Mouse (Mus musculus) heart, embryonic 13.5 days (tissue): ENCODE data around the gene Mob4. TPM values are rescaled to one million over a fixed set of nuclear protein-coding genes. Genes with fewer than 3 reads are reported as not detected.
A peak's percentile ranks its signal among the peaks of the same experiment; 100 is the strongest.
"Not testable (repeated sequence)": the region's sequence is repeated elsewhere in the genome, so short reads cannot be mapped to it uniquely, and the experiment has no call there.

Source experiments
- ATAC-seq: fragments of 200-750 bp; cut with Nextera tagmentation; 2 replicates; pipeline ENCODE4 v1.8.0; 2017; ENCODE audit warnings: moderate TSS enrichment; ENCODE audit not compliant: insufficient number of reproducible peaks, low FRiP score, low TSS enrichment; ENCODE audit errors: extremely low read depth
- H3K27ac ChIP-seq: fragments of 300-500 bp; sonication (generic); replicated peaks from 2 replicates; pipeline ENCODE4 v1.5.1; 2015; ENCODE audit warnings: moderate library complexity, mild to moderate bottlenecking, inconsistent platforms
- H3K27me3 ChIP-seq: fragments of 300-500 bp; sonication (generic); replicated peaks from 2 replicates; pipeline ENCODE4 v1.6.1; 2015; ENCODE audit warnings: mild to moderate bottlenecking, inconsistent platforms
- H3K36me3 ChIP-seq: fragments of 300-500 bp; sonication (generic); 2 replicates; pipeline ENCODE4 v1.6.1; 2015; ENCODE audit warnings: mild to moderate bottlenecking, inconsistent platforms
- H3K4me1 ChIP-seq: fragments of 300-500 bp; sonication (generic); 2 replicates; pipeline ENCODE4 v1.6.1; 2015; ENCODE audit warnings: inconsistent platforms
- H3K4me2 ChIP-seq: fragments of 300-500 bp; sonication (generic); 2 replicates; pipeline ENCODE4 v1.6.1; 2015; ENCODE audit warnings: inconsistent platforms, mild to moderate bottlenecking, moderate library complexity
- H3K4me3 ChIP-seq: fragments of 300-500 bp; sonication (generic); 2 replicates; pipeline ENCODE4 v1.5.1; 2015; ENCODE audit warnings: moderate library complexity, mild to moderate bottlenecking, inconsistent platforms
- H3K9ac ChIP-seq: fragments of 300-500 bp; sonication (generic); 2 replicates; pipeline ENCODE4 v1.6.1; 2015; ENCODE audit warnings: inconsistent platforms, mild to moderate bottlenecking, moderate library complexity
- H3K9me3 ChIP-seq: fragments of 300-500 bp; sonication (generic); 2 replicates; pipeline ENCODE4 v1.6.1; 2016; ENCODE audit warnings: inconsistent platforms
- WGBS: fragments of 180-500 bp; shearing (Covaris S2); methylation state at CpG from one replicate; pipeline ENCODE4 v1.1.7; 2015; ENCODE audit warnings: mixed read lengths; 5-methylcytosine and 5-hydroxymethylcytosine counted together
- polyA plus RNA-seq: library from polyadenylated mRNA; unstranded; fragments of >200 nt; fragmentation: Nextera tagmentation; extraction: Ambion mirVana; gene quantifications from 2 replicates; pipeline ENCODE4 v1.2.1, GENCODE M21; 2015

Mob4 gene
- polyA plus RNA-seq, 1 experiment from 2014 or later = 95.9 TPM

DNA sequence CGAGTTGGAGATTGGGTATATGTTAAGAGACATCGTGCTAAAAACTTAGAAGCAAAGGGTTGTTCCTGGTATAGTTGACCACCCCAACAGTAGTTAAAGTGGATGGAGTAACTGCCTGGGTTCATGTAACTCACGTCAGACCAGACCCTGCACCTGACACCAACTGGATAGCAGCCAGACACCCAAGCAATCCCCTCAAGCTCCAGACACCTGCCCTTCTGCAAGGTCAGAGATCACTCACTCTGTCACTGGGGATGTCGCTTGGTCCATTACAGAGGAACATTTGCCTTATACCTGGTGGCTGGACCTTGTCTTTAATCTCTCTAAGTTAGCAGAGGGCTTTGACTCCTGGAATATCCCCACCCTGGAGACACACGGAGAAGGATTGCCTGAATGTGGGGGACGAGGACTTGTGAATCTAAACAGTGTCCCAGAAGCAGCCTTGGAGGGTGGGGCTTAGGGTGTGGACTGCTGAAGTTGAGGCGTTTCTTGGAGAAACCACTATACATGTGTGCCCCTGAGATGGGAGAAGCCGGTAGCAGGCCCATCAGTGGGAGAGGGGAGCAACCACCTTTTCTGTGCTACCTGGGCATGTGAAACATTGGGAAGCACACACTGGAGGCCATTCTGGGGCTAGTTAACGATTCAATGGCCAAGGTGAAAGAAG, 24.0 kb upstream of the Mob4 start:
- H3K27ac ChIP-seq = no peak overlapping the region
- H3K36me3 ChIP-seq = no peaks in the 10 kb centered on the region
- 0 out of 2 replicates have a peak, but pooled peaks cover 6% of the 10 kb centered on the region for H3K27me3 ChIP-seq
- no peak overlapping the region for H3K4me3 ChIP-seq
- 0 out of 2 replicates have a peak, but pooled peaks cover 3% of the 10 kb centered on the region for H3K9me3 ChIP-seq
- H3K9ac ChIP-seq = no peak overlapping the region
- WGBS = 74% methylated on average over 9 of the region's 9 CpGs
- no peaks in the 10 kb centered on the region for H3K4me1 ChIP-seq
- H3K4me2 ChIP-seq = no peak overlapping the region
- ATAC-seq = no peak

GRCm38 (mm10) chr1:55107644-55108043, 23.4 kb upstream of the Mob4 start:
- Histone ChIP-seq H3K9me3 (0 out of 2 replicates have a peak, but pooled peaks cover 3% of the 10 kb centered on the region), H3K27ac (no peak overlapping the region), H3K4me1 (no peaks in the 10 kb centered on the region), H3K4me2 (no peak overlapping the region), H3K9ac (no peak overlapping the region), H3K27me3 (0 out of 2 replicates have a peak, but pooled peaks cover 4% of the 10 kb centered on the region), H3K36me3 (no peaks in the 10 kb centered on the region), H3K4me3 (no peak overlapping the region)
- no peak for ATAC-seq
- WGBS = 77% methylated on average over 1 of the region's 1 CpGs

DNA sequence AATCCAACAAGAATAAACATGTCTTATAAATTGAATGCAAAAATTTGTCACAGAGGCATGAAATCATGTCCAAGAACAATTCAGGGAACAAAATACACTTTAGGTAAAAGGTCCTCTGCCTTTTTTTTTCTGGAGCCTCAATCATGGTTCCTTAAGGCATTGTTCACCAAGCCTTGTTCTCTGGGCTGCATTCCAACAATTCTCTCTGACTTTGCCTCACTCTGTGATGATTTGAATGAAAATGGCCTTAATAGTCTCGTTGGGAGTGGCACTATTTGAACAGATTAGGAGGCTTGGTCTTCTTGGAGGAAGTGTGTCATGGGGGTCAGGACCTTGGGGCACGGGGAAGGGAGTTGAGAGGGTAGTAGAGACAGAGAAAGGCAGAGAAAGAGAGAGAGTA, 22.6 kb upstream of the Mob4 start:
- 0 out of 2 replicates have a peak, but pooled peaks cover 3% of the 10 kb centered on the region for H3K9me3 ChIP-seq
- 58% methylated on average over 2 of the region's 2 CpGs for WGBS

GRCm38 (mm10) chr1:55109066-55109766, 21.8 kb upstream of the Mob4 start:
- no peaks in the 10 kb centered on the region for H3K27me3 ChIP-seq
- H3K4me1 ChIP-seq = no peaks in the 10 kb centered on the region
- H3K4me3 ChIP-seq = no peak overlapping the region
- 0 out of 2 replicates have a peak, but pooled peaks cover 3% of the 10 kb centered on the region for H3K9me3 ChIP-seq
- ATAC-seq = no peak
- no peak overlapping the region for H3K9ac ChIP-seq
- 73% methylated on average over 4 of the region's 4 CpGs for WGBS
- no peak overlapping the region for H3K27ac ChIP-seq
- H3K36me3 ChIP-seq = no peaks in the 10 kb centered on the region
- H3K4me2 ChIP-seq = no peak overlapping the region

More for the DNA sequence above, 22.6 kb upstream of the Mob4 start:
- Histone ChIP-seq H3K36me3 (no peaks in the 10 kb centered on the region), H3K27ac (no peak overlapping the region), H3K27me3 (no peaks in the 10 kb centered on the region), H3K9ac (no peak overlapping the region), H3K4me2 (no peak overlapping the region), H3K4me3 (no peak overlapping the region), H3K4me1 (no peaks in the 10 kb centered on the region)
- ATAC-seq = no peak

DNA sequence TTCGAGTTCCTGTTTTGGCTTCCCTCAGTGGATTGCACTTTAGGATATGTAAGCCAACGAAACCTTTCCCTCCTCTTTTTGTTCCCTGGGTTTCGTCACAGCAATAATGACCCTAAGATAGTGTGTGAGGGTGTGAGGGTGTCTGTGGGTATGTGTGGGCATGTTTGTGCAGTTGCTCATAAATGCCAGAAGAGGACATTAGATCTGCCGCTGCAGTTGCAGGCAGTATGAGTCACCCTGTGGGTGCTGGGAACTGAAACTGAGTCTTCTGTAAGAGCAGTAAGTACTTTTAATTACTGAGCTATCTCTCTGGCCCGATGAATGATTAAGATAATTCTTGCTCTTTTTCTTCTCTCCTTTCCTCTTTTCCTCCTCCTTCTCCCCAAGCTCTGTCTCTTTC, 8.0 kb upstream of the Mob4 start:
- 76% methylated on average over 5 of the region's 5 CpGs for WGBS
- Histone ChIP-seq H3K4me2 (no peak overlapping the region), H3K27ac (no peak overlapping the region), H3K9me3 (peaks cover 3% of the 10 kb centered on the region), H3K4me3 (no peak overlapping the region), H3K36me3 (no peaks in the 10 kb centered on the region), H3K4me1 (no peaks in the 10 kb centered on the region), H3K9ac (no peak overlapping the region), H3K27me3 (no peaks in the 10 kb centered on the region)
- no peak for ATAC-seq

DNA sequence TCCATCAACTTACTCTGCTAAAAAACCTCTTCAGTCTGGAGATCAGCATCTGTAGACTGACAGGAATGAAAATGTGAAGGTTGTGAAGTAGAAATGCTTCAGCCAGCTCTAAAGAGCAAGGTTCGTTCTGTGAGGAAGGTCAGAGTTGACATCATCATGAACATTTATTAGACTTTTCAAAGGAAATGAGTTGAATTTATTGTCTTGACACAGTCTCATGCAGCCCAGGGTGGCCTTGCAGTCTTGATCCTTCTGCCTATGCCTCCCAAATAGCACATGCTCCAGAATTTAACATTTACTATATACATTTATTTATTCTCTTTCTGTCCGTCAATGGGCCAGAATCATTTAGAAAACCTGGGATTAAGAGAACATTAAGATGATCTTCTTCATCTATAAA, 7.5 kb upstream of the Mob4 start:
- no peak overlapping the region for H3K4me3 ChIP-seq
- 80% methylated on average over 2 of the region's 2 CpGs for WGBS
- H3K9ac ChIP-seq = no peak overlapping the region
- no peak overlapping the region for H3K4me2 ChIP-seq
- no peaks in the 10 kb centered on the region for H3K27me3 ChIP-seq
- H3K36me3 ChIP-seq = no peaks in the 10 kb centered on the region
- no peak for ATAC-seq
- H3K4me1 ChIP-seq = no peaks in the 10 kb centered on the region
- H3K27ac ChIP-seq = no peak overlapping the region
- H3K9me3 ChIP-seq = peaks cover 3% of the 10 kb centered on the region

DNA sequence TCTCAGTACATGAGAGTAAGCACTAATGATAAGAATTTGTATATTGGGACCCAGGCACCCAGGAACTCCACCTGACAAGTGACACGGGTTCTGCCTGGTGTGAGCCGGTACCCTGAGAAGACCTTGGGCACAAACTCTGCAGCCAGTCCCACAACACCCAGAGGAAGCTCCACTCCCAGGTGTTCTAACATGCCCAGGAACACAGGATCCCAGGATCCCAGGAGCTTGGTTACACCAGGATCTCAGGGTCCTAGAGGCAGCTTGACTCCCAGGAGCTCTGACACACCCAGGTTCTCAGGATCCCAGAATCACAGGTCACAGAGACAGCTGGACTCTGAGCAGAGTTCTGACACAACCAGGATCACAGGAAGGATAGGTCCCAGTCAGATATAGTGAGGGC, 6.9 kb upstream of the Mob4 start:
- ATAC-seq, H3K27ac ChIP-seq, H3K9me3 ChIP-seq, H3K4me3 ChIP-seq, H3K9ac ChIP-seq, H3K4me1 ChIP-seq, H3K27me3 ChIP-seq, H3K4me2 ChIP-seq, H3K36me3 ChIP-seq: not testable (repeated sequence)
- WGBS = 95% methylated on average over 2 of the region's 2 CpGs

GRCm38 (mm10) chr1:55129716-55130115, 1.3 kb upstream of the Mob4 start:
- Histone ChIP-seq H3K27me3 (no peaks in the 10 kb centered on the region), H3K36me3 (no peaks in the 10 kb centered on the region), H3K27ac (no peak overlapping the region), H3K9me3 (no peaks in the 10 kb centered on the region), H3K4me3 (no peak overlapping the region), H3K9ac (no peak overlapping the region), H3K4me2 (no peak overlapping the region), H3K4me1 (peaks cover 24% of the 10 kb centered on the region)
- no peak for ATAC-seq
- 86% methylated on average over 5 of the region's 5 CpGs for WGBS

DNA sequence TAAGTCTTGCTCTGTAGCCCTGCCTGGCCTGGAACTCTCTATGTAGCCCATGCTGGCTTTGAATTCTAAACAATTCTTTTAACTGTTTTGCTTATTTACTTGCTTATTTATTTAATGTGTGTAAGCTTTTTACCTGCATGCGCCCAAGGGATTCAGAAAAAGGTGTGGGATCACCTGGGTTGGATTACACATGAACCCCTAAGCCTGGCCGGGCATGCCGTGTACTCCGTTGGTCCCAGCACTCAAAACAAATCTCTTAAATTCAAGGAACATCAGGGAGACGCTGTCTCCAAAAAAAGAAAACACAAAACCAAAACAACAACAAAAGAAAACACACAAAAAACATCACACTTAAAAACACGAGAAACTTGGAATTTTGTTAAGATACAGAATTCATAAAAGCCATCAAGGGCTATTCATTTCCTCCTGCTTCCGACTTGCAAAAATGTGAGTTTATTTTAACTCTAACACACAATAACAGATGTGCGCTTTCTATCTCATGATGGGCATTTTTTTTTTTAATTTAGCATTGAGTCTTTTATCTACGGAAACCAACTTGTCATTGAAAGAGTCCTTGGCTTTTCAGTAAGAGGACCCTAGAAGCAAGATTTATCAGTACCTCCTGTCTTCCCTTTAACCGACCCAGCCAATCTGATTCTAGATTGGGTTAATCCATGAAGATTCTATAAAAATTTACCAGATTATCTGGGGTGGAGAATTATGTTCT, 678 bp upstream of the Mob4 start:
- Histone ChIP-seq H3K27me3 (no peaks in the 10 kb centered on the region), H3K4me3 (peak overlapping the region; percentile 80), H3K4me2 (peak overlapping the region; percentile 84), H3K27ac (peak overlapping the region; percentile 98), H3K9ac (peak overlapping the region; percentile 98), H3K36me3 (no peaks in the 10 kb centered on the region), H3K4me1 (peaks cover 24% of the 10 kb centered on the region), H3K9me3 (no peaks in the 10 kb centered on the region)
- 65% methylated on average over 10 of the region's 10 CpGs for WGBS
- ATAC-seq = no peak

DNA sequence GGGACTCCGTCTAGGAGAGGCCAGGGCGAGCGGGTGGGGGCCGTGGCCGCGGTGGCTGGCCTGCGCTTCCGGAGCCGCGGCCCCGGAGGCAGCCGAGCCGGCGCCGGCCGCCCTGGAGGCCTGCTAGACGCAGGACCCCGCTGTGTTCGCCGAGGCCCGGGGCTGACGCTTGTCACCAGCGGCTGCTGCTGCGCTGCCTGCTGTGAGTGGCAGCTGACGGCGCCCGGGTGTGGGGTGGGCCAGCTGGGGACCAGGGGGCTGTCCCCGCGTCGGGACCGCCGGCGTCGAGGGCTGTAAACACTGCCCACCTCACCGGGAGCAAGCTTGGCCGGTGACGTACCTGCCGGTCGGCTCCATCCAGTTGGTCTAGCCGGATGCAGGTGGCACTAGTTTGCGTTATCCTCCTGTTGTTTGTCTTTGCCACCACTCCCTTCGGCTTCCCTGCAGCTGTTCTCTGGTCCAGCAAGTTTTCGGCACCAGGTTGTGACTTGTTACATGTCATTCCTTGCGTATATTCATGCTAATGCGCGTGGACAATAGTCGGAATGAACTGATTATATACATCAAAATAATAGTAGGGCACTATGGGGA, 488 bp downstream of the Mob4 start:
- H3K9ac ChIP-seq = peak overlapping the region; percentile 98
- peak overlapping the region; percentile 98 for H3K27ac ChIP-seq
- no peaks in the 10 kb centered on the region for H3K9me3 ChIP-seq
- H3K4me2 ChIP-seq = peak overlapping the region; percentile 84
- ATAC-seq = peak; percentile 76
- under 1% methylated on average over 47 of the region's 47 CpGs for WGBS
- peaks cover 6% of the 10 kb centered on the region for H3K36me3 ChIP-seq
- H3K4me1 ChIP-seq = peaks cover 24% of the 10 kb centered on the region
- peak overlapping the region; percentile 80 for H3K4me3 ChIP-seq
- H3K27me3 ChIP-seq = no peaks in the 10 kb centered on the region

- H3K4me1 ChIP-seq = peaks cover 24% of the 10 kb centered on the region
- peak overlapping the region; percentile 98 for H3K27ac ChIP-seq
- 48% methylated on average over 4 of the region's 4 CpGs for WGBS
- H3K4me2 ChIP-seq = peak overlapping the region; percentile 84
- H3K9me3 ChIP-seq = no peaks in the 10 kb centered on the region
- peak overlapping the region; percentile 80 for H3K4me3 ChIP-seq
- no peak for ATAC-seq
- H3K9ac ChIP-seq = peak overlapping the region; percentile 98
- peaks cover 10% of the 10 kb centered on the region for H3K36me3 ChIP-seq
- no peaks in the 10 kb centered on the region for H3K27me3 ChIP-seq
Measured at GRCm38 (mm10) chr1:55132308-55132707, 1.3 kb downstream of the Mob4 start.
